Mouse (Mus musculus) adrenal gland (tissue): ENCODE results near the gene Irak4.

Experiments used
- intact Hi-C: fragments of 180-260 bp; cut with DNase I; formaldehyde crosslinking; loops from one replicate; pipeline ENCODE4 v1.15.1; 2025
- long read RNA-seq, 2 experiments: library from polyadenylated mRNA; unstranded; transcript quantifications; one replicate each; pipeline ENCODE4 v2.0.0; 2020; ENCODE audit warnings: borderline replicate concordance in 1 of 2; ENCODE audit not compliant: insufficient replicate concordance in 1 of 2

Gene Irak4
- long read RNA-seq, experiment 1, transcript Irak4-201 (12 exons, 2,831 nt) = major isoform, 9 of 111 reads
- long read RNA-seq, experiment 1, partial matches to known transcripts = 5 of 111 reads
- long read RNA-seq, experiment 1, other reads (novel, unspliced or antisense) = 97 of 111 reads
- long read RNA-seq, experiment 2, partial matches to known transcripts = 2 of 59 reads
- long read RNA-seq, experiment 2, other reads (novel, unspliced or antisense) = 56 of 59 reads

DNA sequence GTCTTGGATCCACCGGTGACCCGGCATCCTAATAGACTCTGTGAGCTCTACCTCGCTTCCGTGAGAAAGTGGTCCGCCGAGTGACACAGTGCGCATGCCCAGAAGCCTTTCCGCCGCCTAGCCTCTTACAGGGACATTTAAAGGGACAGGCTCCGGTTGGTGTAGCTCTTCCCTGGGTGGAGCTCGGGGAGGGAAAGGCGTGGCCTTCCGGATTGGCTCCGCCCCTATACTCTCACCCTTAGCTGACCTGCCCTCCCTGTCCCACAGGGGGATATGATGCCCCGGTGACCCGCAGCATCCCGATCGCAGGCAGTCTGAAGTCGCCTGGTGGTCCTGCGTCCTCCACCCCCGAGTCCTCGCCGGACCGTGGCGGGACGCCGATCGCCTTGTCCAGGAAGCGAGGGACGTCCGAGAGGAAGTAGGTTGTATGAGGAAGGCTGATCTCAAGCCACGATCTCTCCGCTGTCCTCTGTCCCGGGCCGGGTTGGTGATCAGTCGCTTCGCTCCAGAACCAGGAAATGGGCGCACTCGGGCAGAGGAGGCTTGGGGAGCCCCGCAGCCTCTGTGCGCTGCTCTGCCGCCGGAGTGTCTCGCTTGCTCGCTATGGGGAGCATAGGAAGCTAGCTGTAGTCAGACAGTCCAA, at the start of gene Irak4, which contains the start of gene Pus7l:
Gene Irak4 (plus strand): TSS at position 235 of the 643 bp plus-strand sequence.
Gene Pus7l (minus strand): TSS at position 139 of the 643 bp plus-strand sequence.
- intact Hi-C loops = no loop called here

DNA sequence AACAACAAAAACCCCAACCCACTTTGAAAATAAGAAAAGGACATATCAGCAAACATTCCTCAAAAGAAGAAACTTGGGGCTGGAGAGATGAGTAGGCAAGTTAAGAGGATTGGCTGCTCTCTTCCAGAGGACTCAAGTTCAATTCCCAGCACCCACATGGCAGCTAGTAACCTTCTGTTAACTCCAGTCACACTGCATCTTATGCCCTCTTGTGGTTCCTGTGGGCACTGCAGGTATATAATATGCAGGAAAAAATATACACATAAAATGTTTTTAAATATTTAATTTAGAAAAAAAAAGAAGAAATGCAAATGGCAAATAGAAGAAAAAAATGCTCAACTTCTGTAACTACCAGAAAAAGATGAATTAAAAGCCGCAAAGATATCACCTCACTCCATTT, 49.0 kb upstream of the Irak4 start:
- intact Hi-C loops = no loop called here

DNA sequence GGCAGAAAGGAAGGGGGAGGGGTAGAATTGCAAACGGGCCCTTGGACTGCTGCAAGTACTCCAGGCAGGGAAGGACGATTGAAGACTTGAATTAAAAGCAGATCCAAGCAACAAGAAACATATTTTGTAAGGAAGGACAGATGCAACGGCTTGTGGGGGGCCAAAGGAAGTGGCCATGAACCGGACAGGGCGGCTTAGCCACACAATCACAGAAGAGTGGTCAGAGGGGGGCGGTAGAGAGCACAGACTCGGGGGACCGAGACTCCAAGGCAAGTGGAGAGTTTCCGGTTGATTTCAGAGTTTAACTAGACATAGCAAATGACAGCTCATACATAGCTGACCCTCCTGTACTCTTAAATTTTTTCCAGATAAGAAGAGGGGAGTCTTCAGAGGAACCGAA, 47.5 kb upstream of the Irak4 start:
- intact Hi-C loops = no loop called here

DNA sequence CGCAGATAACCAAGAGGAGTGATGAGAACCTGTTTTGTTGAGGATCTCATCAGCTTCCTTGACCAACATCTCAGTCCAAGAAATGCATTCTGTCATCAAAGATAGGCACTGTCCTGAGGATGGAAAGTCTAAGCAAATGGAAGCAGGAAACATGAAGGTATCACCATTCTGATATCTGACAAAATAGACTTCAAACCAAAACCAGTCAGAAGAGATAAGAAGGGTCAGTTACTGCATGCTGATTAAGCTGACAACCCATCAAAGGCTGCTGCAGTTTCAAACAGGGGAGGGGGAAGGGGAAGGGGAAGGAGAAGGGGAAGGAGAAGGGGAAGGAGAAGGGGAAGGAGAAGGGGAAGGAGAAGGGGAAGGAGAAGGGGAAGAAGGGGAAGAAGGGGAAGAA, 44.2 kb upstream of the Irak4 start:
- intact Hi-C loops = no loop called here

DNA sequence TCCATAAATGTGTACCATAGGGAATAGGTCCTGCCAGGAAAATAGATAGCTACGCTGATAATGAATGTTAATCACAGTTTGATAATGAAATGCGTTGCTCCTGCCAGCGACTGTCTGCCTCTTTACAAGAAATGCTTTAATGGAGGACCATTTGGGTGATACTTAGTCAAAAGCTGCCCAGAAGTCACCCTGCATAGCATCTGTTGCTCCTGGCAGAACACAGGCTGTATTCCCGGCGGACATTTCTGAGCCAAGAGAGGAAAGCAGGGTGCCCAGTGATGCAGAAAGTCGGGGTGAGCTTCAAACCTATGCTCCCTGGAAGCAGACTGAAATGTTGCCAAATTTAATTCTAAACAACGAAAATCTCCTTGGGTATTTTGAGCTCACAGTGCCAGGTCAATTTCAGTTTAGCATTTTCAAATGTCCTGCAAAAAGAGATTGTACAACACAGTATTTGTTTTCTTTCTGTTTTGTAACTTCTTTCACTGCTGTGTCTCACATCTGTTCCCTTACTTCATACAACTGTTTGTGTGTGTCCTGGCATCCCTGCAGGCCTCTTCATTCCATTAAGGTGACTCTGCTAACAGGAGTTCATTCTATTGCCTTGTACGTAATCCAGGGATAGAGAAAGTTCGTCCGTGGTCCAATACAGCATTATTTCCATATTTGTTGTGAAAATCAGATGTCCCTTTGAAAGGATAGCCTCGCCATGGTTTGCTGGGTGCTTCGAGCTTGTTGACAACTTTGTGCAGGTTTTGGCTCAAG, 39.8 kb upstream of the Irak4 start:
- intact Hi-C loops = no loop called here

DNA sequence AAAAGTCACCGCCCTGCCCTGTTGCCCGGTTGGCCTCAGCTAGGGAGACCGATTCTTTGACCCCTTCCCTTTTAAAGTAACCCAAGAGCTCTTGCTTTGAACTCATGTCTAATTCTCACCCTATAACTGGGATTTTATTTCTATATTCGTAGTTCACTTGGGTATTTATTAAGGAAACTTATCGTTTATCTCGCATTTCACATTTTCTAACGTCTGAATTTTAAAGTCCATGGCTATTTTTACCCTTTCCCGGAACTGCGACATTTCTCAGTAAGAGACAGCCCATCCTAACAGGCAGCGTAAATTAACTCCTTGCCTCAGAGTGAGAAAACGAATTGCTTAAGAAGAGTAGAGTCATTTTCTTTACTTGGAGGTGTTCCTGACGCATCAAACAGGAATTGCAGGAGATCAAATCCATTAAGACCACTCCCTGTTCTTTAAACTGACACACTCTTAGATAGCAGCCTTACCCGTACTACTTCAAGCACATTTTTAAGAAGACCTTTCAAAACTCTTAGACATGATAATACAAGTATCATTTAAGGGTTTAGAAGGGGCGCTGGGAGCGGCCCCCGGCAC, 25.4 kb upstream of the Irak4 start:
- intact Hi-C loops = loop anchor here (2.0 kb wide), 1 partner anchor 253 kb away; no protein-coding TSS in a partner anchor

DNA sequence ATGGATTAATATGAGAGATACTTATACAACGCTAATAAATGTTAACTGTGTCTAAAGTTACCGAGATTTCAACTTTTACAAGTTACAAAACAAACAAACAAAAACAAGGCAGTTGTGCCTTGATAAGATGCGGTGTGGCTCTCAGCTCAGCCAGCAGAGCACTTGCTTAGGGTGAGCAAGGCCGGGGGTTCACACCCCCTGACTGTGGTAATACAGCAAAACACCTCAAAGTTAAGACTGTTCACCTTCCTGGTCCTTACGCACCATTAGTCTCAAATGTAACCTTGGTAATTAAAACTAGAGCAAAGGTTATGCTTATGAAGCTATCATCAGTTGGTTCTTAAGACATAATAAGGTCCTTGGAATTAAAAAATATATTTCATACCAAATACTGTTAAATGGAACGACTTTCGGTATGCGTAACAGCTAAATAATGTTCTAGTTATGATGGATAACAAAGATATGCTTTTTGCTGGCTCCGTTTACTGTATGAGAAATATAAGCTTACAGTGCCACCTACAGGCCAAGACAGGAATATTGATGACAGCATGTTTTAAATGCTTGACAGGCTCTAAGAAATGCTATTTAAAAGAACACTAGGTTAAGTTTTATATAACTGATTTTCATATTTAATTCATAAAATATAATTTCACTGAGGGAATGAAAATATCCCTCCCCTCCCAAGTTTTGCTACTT, 23.1 kb upstream of the Irak4 start:
- intact Hi-C loops = loop anchor here (2.0 kb wide), 1 partner anchor 178 kb away; no protein-coding TSS in a partner anchor

DNA sequence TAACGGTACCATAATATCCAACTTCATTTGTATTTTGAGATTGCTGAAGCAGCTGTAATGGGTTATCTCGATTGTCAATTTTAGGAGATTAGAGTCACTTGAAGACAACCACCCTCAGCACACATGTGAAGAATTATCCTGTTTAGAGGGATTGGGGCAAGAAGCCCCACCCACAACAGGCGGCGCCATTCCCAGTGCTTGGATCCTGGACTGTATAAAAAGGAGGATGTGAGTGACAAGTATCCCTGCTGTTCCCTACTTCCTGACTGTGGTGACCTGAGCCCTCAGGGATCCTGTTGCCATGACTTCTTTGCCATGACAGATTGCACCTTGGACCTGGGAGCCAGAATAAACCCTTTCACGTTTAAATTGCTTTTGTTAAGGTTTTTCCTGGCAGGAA, 22.5 kb upstream of the Irak4 start:
- intact Hi-C loops = loop anchor here (2.0 kb wide), 1 partner anchor 178 kb away; no protein-coding TSS in a partner anchor

DNA sequence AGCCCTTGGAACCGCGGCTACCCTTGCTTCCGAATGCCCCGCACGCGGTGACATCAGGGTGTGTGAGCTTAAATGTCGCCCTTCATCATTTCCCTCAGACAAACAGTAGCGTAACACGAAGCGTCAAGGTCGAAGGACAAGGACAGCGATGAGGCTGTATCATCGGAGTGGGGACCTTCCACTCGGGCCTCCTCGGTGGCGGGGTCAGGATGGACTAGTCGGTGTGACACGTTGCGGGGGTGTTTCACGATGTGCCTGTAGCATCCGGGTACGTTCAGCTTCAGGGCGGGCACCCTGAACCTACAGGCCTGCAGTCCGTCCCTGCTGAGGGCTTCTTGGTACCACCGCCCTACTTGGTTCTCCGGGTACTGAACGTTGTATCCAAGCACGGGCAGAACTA, 20.2 kb upstream of the Irak4 start:
- intact Hi-C loops = no loop called here

DNA sequence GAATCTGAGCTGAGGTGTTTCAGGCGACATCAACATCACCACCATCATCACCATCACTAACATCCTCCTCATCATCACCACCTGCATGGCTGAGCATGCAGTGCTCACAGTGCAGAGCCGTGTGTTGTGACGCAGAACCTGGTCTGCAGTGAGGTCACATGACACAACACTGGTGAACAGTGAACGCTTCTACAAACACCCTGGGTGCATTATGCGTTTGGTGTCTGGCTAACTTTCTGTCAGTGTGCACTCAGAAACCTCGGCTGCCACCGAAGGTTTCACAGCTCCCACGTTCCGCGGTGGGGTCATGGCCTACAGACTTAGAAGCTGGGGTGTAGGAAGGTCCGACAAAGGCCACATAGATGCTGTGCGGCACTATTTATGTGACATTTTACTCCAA, 18.5 kb upstream of the Irak4 start:
- intact Hi-C loops = no loop called here

DNA sequence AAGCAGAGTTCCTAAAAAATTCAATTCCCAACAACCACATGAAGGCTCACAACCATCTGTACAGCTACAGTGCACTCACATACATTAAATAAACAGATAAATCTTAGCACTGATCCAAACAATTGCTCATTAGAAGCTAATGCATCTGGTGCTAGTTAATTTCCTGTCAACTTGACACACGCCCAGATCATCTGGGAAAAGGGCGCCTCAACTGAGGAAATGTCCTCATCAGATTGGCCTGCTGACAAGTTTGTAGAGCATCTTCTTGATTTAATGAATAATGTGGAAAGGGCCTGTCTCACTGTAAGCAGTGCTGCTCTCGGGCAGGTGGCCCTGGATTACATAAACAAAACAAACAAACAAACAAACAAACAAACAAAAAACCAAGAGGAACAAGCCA, 12.9 kb upstream of the Irak4 start:
- intact Hi-C loops = no loop called here

DNA sequence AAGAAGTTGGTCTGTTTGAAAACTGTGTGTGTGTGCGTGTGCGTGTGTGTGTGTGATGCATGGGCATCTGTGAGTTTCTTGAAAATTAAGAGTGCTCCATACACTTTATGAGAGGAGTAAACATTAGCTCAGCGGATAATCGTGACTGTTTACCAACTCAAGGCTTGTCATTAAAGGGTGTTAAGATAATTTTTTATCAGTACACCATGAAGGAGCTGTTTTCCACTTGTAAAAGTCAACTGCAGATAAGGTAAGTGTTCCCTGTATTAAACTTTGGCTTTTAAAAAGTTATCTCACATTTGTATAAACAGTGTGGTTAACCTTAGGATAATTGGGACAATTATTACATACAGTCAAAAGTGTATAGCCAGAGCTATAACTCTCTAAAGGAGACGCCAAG, 11.1 kb upstream of the Irak4 start:
- intact Hi-C loops = no loop called here

DNA sequence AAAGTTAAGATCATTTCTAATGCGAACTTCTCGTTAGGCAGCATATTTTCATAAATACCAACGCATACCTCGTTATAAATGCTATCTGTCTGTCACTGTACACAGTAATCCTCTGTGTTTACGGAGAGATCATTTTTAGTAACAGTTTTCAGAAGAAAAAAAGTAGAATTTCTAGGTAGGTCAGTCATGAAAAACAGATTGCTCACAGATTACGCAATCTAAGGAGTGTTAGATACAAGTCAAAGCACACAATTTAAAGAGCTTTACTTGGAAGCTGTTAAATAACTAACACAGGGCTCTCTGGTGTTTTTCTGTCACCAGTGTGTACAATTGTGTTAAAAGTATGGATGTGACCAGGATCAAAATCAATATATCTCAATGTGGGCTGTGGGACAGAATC, 10.5 kb upstream of the Irak4 start:
- intact Hi-C loops = no loop called here

DNA sequence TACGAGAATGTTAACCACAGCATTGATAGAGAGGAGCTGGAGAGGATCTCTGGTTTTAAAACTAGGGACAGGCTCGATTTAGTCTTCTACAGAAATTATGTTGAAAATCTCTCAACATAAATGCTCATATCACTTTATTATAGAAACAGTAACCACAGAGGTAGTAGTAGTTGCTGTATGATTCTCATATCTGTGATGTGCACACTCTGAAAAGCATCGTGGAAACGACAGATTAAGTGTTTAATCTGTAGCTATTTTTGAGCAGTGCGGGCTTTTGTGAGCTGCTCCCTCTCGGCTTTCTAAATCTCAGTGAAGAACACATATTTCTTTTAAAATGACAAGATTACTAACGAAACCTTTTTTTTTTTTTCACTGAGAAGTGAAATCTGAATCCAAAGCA, 7.9 kb upstream of the Irak4 start:
- intact Hi-C loops = no loop called here

DNA sequence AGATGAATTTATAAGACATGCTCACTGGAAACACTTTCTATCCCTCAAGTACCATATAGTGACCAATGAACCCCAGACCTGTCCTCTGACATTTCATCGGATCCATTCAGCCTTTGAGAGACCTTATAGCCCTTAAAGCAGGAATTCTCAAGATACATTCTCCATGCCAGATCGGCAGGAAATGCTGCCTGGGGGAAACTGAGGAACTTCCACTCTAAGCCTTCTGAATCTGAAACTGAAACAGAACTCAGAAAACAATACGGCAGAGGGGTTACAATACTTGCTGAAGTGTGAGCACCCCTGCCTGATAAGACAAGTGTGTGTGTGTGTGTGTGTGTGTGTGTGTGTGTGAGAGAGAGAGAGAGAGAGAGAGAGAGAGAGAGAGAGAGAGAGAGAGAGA, 4.1 kb upstream of the Irak4 start:
- intact Hi-C loops = no loop called here

DNA sequence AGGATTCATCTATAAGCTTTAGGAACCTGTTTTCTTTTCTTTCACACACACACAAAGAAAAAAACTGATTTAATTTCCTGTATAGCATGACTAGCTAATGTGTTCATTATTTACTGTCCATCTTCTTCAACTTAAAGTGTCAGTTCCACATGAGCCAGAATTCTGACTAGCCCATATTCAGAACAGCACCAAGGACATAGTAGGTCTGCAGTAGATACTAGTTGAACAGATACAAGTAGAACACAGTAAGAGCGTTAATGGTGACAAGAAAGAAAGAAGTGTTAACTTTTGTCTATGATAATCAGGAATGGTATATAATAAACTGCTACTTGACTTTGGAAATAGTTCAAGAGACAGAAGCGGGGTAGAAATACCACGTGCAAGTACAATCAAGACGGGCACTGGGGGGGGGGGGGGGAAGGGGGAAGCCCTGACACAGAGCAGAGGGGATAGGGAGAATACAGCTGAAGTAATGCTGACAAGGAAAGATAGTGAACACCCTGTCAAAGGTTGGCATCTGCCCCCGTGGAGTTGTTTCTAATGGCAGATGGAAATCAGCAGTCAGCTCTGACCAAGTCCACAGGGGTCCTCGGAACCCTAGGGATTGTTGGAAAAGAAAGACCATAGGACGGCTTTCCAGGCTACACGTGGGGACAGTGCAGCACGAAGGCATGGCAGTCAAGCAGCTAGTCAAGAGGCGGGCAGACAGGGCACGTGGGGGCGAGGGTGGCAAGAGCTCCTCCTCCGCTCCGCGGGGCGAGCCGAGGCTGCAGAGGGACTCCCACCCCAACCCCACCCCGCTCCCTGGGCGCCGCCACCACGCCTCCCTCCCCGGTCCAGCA, 655 bp upstream of the Irak4 start:
- intact Hi-C loops = no loop called here

DNA sequence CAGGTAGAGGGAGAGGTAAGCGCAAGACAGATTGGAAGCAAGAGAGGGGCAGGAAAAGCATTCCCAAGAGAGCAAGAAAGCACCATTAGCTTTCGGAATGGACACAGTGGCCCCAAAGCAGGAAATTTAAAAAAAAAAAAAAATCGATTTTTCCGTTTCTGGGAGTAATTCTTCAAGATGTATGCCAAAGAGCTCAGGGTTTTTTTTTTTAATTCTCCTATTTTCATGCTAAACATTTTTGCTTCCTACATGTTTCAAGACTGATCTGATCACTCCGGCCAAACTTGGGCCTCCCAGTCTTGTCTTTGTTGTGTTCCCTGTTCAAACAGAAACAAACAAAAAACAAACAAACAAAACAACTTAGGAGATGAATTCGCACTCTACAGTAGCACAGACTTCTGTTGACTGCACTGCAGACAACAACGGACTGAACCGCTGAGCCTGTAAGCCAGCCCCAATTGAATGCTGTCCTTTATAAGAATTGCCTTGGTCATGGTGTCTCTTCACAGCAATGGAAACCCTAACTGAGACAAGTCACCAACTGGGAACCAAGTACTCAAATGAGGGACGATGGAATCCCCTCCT, 701 bp downstream of the Irak4 start:
- intact Hi-C loops = no loop called here

DNA sequence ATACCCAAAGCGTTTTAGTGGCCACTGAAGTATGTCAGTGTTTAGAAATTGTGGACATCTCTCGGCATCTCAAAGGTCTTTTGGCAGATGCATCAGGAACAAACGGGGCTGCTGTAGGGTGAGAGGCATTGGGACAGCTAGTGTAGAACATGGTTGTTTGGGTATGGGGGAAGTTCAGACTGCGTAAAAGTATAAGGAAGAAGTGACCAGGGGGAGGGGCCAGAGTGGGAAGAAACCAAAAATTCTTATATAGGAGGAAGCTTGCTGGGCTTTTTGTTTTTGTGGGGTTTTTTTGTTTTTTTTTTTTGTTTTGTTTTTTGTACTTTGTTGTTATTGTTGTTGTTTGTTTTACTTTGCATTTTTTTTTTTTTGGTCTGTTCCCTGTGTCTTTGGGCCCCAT, 1.4 kb downstream of the Irak4 start:
- intact Hi-C loops = no loop called here

DNA sequence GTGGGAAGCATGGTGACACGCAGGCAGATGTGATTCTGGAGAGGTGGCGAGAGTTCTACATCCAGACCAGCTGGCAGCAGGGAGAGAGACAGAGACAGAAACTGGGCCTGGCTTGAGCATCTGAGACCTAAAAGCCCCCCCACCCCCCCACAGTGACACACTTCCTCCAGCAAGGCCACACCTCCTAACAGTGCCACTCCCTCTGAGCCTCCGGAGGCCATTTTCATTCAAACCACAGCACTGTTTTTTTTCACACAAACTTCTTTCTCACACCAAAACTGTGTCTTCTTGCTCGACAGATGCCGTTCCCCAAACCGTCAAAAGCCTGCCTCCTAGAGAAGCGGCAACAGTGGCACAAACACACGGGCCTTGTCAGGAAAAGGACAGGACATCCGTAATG, 10.1 kb downstream of the Irak4 start:
- intact Hi-C loops = no loop called here

DNA sequence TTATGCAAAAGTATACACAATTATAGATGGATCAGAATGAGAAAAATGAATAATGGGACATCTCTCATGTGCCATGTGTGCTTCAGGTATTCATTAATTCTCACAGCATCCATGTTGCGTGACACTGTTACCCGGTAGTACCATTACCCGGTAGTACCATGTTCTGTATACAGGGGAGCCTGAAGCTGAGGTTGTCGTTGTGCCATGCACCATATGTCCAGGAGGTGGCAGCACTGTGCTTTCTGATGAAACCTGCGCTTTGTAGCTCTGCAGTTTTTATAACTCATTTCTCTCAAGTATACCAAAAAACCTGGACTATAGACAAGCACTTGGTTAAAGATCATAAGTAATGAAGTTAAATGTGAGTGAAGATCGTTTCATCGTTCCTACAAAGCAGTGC, 14.0 kb downstream of the Irak4 start:
- intact Hi-C loops = loop anchor here (1.0 to 5.0 kb wide), 2 partner anchors 45 to 104 kb away; no protein-coding TSS in a partner anchor
